Mouse (Mus musculus): ENCODE data around the gene Snip1. TPM values are rescaled to one million over a fixed set of nuclear protein-coding genes. Genes with fewer than 3 reads are reported as not detected.
A peak's percentile ranks its signal among the peaks of the same experiment; 100 is the strongest.

Snip1 gene
- 7.5 and 8.5 TPM in 2 replicates for polyA plus RNA-seq (2012; rRNA removed)
- polyA plus RNA-seq (2014; fragmentation: Nextera tagmentation; extraction: Ambion mirVana): 13.5 and 15.9 TPM in 2 replicates

DNA sequence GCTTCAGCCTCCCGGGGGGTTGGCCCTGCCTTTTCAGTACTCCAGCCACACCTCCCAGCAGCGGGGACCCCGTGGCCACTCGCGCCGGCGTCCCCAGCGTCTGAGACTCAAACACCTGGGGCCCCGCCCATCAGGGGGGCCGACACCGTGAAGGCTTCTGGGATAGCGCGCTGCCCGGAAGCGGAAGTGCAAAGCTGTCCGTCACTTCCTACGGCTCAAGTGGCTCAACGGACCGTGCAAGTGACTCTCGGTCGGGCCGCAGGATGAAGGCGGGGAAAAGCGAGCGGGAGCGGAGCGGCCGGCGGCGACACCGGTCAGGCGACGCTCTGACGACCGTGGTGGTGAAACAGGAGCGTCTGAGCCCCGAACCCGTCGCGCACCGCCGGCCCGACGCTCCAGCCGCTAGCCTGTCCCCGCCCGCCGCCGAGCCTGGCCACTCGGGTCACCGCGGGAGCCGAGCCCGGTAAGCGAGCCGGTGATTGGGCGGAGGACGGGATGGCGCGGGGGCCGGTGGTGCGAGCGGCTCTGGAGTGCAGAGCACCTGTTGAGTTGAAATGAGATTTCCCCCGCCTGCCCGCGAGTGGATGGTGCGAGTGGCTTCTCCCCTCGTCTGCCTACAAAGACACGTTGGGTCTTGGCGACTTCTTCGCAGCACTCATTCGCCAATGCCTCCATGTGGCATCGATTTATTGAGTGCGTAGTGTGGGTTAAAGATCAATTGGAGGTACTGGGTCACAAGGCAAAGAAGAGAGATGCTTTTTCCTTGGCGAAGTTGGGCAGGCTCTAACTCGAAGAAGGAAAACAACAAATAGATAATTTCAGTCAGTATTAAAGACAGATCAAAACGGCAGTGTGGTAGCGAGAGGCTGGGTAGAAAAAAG is at the start of gene Snip1:
Snip1 (plus strand) TSS at position 183 of the 881 bp plus-strand sequence.
- WGBS (ENCODE audit: insufficient replicate concordance): under 1% methylated on average over 78 of the region's 78 CpGs
- ATAC-seq (ENCODE audit: insufficient read depth): peak; percentile 93
- H3K9ac ChIP-seq (replicated peaks): peak within 1 kb of the TSS; percentile 84
- peaks cover 10 to 11% of the 10 kb centered on the region in 2 experiments for H3K4me1 ChIP-seq (replicated peaks; ENCODE audit: control insufficient read depth in 2 of 2, insufficient read depth in 2 of 2, low read length in 1 of 2)
- H3K36me3 ChIP-seq (replicated peaks; ENCODE audit: control insufficient read depth, insufficient read depth, low read depth): peaks cover 32% of the 10 kb centered on the region
- no peak for TF ChIP-seq CTCF (IDR thresholded peaks at IDR 0.05; ENCODE audit: low read depth)
- no peak for TF ChIP-seq EP300 (IDR thresholded peaks at IDR 0.05; ENCODE audit: low read depth)
- H3K27ac ChIP-seq: peak within 1 kb of the TSS; percentile 5
- H3K4me3 ChIP-seq (ENCODE audit: insufficient read depth in 1 of 2, low read depth in 2 of 2, low read length in 2 of 2): peak within 1 kb of the TSS; percentile 82 to 95
- peak; percentile 85 to 87 (median 86) for DNase-seq (ENCODE audit: low read depth in 3 of 3, low spot score in 3 of 3)
- H3K9me3 ChIP-seq (ENCODE audit: control insufficient read depth, low read length): no peaks in the 10 kb centered on the region
- H3K27me3 ChIP-seq (ENCODE audit: control insufficient read depth, insufficient read depth, low read length): no peaks in the 10 kb centered on the region
- peak within 1 kb of the TSS; percentile 98 for H3K4me2 ChIP-seq (ENCODE audit: low read depth)

DNA sequence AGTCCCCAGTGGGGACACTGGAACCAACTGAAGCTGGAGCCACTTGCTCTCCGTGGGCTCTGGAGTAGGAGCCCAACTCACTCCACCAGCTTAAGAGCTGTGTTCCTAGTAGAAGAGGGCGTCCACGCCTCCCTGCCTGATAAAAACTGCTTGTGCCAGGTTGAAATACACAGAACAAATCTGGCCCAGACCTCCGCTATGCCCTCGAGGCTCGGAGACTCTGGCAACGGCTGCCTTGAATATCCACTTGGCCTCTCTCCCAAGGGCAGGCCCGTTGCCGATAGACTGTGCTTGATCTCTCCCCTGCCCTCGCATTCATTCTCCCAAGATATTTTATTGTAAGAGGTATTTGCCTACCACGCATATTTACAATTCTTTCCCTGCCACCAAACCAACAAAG is 49.0 kb upstream of the Snip1 start:
- Histone ChIP-seq H3K4me2 (ENCODE audit: low read depth) (no peak overlapping the region), H3K27me3 (ENCODE audit: control insufficient read depth, insufficient read depth, low read length) (no peaks in the 10 kb centered on the region), H3K36me3 (replicated peaks; ENCODE audit: control insufficient read depth, insufficient read depth, low read depth) (no peaks in the 10 kb centered on the region), H3K4me1 (replicated peaks; ENCODE audit: control insufficient read depth in 2 of 2, insufficient read depth in 2 of 2, low read length in 1 of 2) (no peaks in the 10 kb centered on the region), H3K9ac (replicated peaks) (no peak overlapping the region), H3K4me3 (ENCODE audit: insufficient read depth in 1 of 2, low read depth in 2 of 2, low read length in 2 of 2) (no peak overlapping the region), H3K27ac (no peak overlapping the region), H3K9me3 (ENCODE audit: control insufficient read depth, low read length) (no peaks in the 10 kb centered on the region)
- WGBS (ENCODE audit: insufficient replicate concordance): 66% methylated on average over 11 of the region's 11 CpGs
- DNase-seq (ENCODE audit: low read depth in 3 of 3, low spot score in 3 of 3) (no peak), ATAC-seq (ENCODE audit: insufficient read depth) (no peak)
- TF ChIP-seq EP300 (IDR thresholded peaks at IDR 0.05; ENCODE audit: low read depth) (no peak), CTCF (IDR thresholded peaks at IDR 0.05; ENCODE audit: low read depth) (no peak)

DNA sequence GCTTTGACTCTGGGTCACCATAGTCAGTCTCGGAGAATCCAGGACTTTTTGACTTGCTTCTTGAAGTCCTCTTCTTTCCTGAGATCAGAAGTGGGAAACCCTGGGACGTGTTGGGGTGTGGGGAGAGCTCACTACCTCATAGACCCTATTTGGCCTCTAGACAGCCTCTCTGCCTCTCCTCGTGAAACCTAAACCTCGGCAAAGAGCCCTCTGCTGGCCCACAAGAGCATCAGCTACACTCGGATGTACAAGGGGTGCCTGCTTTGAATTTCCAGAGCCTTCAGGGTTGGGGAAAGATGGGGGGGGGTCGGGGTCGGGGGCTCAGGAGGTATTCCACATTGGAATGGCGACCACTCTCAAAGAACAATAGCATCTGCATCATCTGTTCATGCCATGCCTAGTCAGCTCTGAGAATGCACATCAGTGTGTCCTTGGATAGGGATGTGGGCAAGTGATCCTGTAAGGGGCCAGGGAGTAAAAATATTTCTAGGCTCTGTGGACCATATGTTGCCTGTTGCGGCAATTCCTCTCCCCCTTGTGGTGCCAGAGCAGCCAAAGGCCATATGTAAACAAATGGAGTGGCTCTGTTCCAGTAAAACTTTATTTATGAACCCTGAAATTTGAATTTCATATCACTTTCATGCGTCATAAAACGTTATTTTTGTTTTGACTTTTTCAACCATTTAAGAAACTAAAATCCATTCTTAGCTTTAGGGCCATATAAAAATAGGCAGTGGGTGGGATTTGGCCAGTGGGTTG is 45.5 kb upstream of the Snip1 start:
- 27% methylated on average over 11 of the region's 11 CpGs for WGBS (ENCODE audit: insufficient replicate concordance)
- no peaks in the 10 kb centered on the region for H3K36me3 ChIP-seq (replicated peaks; ENCODE audit: control insufficient read depth, insufficient read depth, low read depth)
- no peak overlapping the region for H3K4me2 ChIP-seq (ENCODE audit: low read depth)
- H3K9me3 ChIP-seq (ENCODE audit: control insufficient read depth, low read length): no peaks in the 10 kb centered on the region
- H3K4me1 ChIP-seq (replicated peaks; ENCODE audit: control insufficient read depth in 2 of 2, insufficient read depth in 2 of 2, low read length in 1 of 2): no peaks in the 10 kb centered on the region
- H3K27ac ChIP-seq: no peak overlapping the region
- H3K9ac ChIP-seq (replicated peaks): no peak overlapping the region
- H3K27me3 ChIP-seq (ENCODE audit: control insufficient read depth, insufficient read depth, low read length): no peaks in the 10 kb centered on the region
- H3K4me3 ChIP-seq (ENCODE audit: insufficient read depth in 1 of 2, low read depth in 2 of 2, low read length in 2 of 2): no peak overlapping the region
- TF ChIP-seq EP300 (IDR thresholded peaks at IDR 0.05; ENCODE audit: low read depth) (no peak), CTCF (IDR thresholded peaks at IDR 0.05; ENCODE audit: low read depth) (peak; percentile 34)
- no peak for ATAC-seq (ENCODE audit: insufficient read depth)
- DNase-seq (ENCODE audit: low read depth in 3 of 3, low spot score in 3 of 3): no peak

DNA sequence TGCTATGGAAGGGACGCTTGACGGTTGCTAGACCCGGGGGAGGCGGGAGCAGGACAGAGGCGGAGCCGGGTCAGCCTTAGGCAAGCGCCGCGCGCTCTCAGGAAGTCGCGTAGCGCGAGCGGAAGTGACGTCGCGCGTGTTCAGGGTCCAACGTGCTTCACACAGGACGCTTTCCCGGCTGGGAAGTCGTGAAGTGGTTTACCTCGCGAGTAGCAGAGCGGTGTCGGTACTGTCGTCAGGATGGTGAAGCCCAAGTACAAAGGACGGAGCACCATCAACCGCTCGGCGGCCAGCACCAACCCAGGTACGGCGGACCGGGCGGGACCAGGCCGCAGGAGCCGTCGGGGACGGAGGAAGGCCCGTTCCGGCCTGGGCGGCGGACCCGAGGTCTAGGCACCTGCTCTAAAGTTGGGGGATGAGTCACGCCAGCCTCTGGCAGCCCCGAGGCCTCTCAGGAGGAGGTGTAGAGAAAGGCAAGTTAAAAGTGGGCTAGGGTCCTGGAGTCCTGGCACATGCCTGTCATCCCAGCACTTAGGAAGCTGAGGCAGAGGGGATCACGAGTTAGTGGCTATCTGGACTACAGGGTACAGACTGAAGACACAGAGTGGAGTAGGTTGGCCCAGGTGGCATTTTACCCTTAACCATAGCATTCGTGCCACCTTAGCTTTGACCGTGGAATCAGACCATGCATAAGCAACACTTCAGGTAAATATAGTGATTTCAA is 36.4 kb upstream of the Snip1 start:
- DNase-seq (ENCODE audit: low read depth in 3 of 3, low spot score in 3 of 3) (peak; percentile 82 to 85 (median 82)), ATAC-seq (ENCODE audit: insufficient read depth) (peak; percentile 98)
- under 1% methylated on average over 50 of the region's 50 CpGs for WGBS (ENCODE audit: insufficient replicate concordance)
- peaks cover 7% of the 10 kb centered on the region for H3K36me3 ChIP-seq (replicated peaks; ENCODE audit: control insufficient read depth, insufficient read depth, low read depth)
- no peaks in the 10 kb centered on the region for H3K27me3 ChIP-seq (ENCODE audit: control insufficient read depth, insufficient read depth, low read length)
- H3K4me3 ChIP-seq (ENCODE audit: insufficient read depth in 1 of 2, low read depth in 2 of 2, low read length in 2 of 2): peak overlapping the region; percentile 72 to 92
- no peak overlapping the region; the same call in 1 of the 2 replicates for H3K27ac ChIP-seq
- peak overlapping the region; percentile 91 for H3K4me2 ChIP-seq (ENCODE audit: low read depth)
- H3K4me1 ChIP-seq (replicated peaks; ENCODE audit: control insufficient read depth in 2 of 2, insufficient read depth in 2 of 2, low read length in 1 of 2): peaks cover 4 to 9% of the 10 kb centered on the region in 2 experiments
- peak overlapping the region; percentile 83 for H3K9ac ChIP-seq (replicated peaks)
- TF ChIP-seq EP300 (IDR thresholded peaks at IDR 0.05; ENCODE audit: low read depth) (no peak), CTCF (IDR thresholded peaks at IDR 0.05; ENCODE audit: low read depth) (no peak)
- no peaks in the 10 kb centered on the region for H3K9me3 ChIP-seq (ENCODE audit: control insufficient read depth, low read length)

All from liver, embryonic 14.5 days (tissue).